Mouse (Mus musculus): ENCODE results near the gene Slc38a2. TPM values are rescaled to one million over a fixed set of nuclear protein-coding genes. Genes with fewer than 3 reads are reported as not detected.

Slc38a2 gene
- total and polyA plus RNA-seq, 2 experiments from 2014 or later = 79.4 to 90.9 TPM

DNA sequence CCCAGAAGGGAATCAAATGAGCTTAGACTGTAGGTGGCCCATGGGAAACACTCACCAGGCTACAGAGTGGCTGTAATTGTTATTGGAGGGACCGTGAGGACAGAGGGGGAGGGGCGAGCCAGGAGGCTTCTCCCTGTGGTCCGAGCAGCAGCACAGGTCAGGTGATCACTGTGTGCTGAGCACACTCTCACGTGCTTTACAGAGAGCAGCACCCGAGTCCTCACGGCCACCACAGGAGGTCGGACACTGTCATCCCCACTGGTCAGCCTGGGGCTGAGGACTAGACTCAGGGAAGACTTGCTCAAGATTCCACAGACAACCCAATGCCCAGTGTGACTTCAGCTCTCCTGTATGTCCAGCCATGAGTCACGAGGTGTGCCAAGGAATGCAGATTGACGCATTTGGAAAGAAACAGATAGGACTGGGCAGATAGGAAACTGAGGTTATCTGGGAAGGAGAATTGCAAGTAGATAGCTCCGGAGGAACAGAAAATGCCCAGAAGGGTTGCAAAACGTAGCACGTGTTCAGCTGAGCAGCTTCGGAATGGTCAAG lies 38.9 kb downstream of the Slc38a2 start:
- no peak for DNase-seq (ENCODE audit: low spot score)
- no peak for TF ChIP-seq CTCF (IDR thresholded peaks at IDR 0.05)
- Histone ChIP-seq H3K9ac (replicated peaks; ENCODE audit: low read length, poor library complexity, severe bottlenecking) (no peak overlapping the region), H3K9me3 (ENCODE audit: low read length) (no peaks in the 10 kb centered on the region), H3K27me3 (ENCODE audit: insufficient read depth, low read length) (no peaks in the 10 kb centered on the region), H3K4me2 (ENCODE audit: low read depth, low read length, poor library complexity, severe bottlenecking) (no peak overlapping the region), H3K27ac (ENCODE audit: low read depth, low read length) (no peak overlapping the region), H3K4me3 (ENCODE audit: low read depth, low read length) (no peak overlapping the region), H3K36me3 (ENCODE audit: insufficient read depth, low read length) (no peaks in the 10 kb centered on the region), H3K4me1 (ENCODE audit: insufficient read depth, low read length) (no peaks in the 10 kb centered on the region)
- ATAC-seq (ENCODE audit: low FRiP score) = no peak
- WGBS = 64% methylated on average over 13 of the region's 13 CpGs

GRCm38 (mm10) chr15:96658275-96658602 lies 41.3 kb downstream of the Slc38a2 start:
- 56% methylated on average over 14 of the region's 14 CpGs for WGBS
- no peaks in the 10 kb centered on the region for H3K36me3 ChIP-seq (ENCODE audit: insufficient read depth, low read length)
- H3K4me3 ChIP-seq (ENCODE audit: low read depth, low read length) = no peak overlapping the region
- H3K4me1 ChIP-seq (ENCODE audit: insufficient read depth, low read length) = no peaks in the 10 kb centered on the region
- H3K27ac ChIP-seq (ENCODE audit: low read depth, low read length) = no peak overlapping the region
- no peak for ATAC-seq (ENCODE audit: low FRiP score)
- H3K9ac ChIP-seq (replicated peaks; ENCODE audit: low read length, poor library complexity, severe bottlenecking) = no peak overlapping the region
- no peak for DNase-seq (ENCODE audit: low spot score)
- TF ChIP-seq CTCF (IDR thresholded peaks at IDR 0.05) = no peak
- H3K4me2 ChIP-seq (ENCODE audit: low read depth, low read length, poor library complexity, severe bottlenecking) = no peak overlapping the region
- no peaks in the 10 kb centered on the region for H3K9me3 ChIP-seq (ENCODE audit: low read length)
- no peaks in the 10 kb centered on the region for H3K27me3 ChIP-seq (ENCODE audit: insufficient read depth, low read length)

GRCm38 (mm10) chr15:96657576-96658274 lies 41.8 kb downstream of the Slc38a2 start:
- 63% methylated on average over 17 of the region's 17 CpGs for WGBS
- H3K27ac ChIP-seq (ENCODE audit: low read depth, low read length) = no peak overlapping the region
- no peak for TF ChIP-seq CTCF (IDR thresholded peaks at IDR 0.05)
- H3K4me1 ChIP-seq (ENCODE audit: insufficient read depth, low read length) = no peaks in the 10 kb centered on the region
- H3K4me2 ChIP-seq (ENCODE audit: low read depth, low read length, poor library complexity, severe bottlenecking) = no peak overlapping the region
- no peak overlapping the region for H3K9ac ChIP-seq (replicated peaks; ENCODE audit: low read length, poor library complexity, severe bottlenecking)
- H3K27me3 ChIP-seq (ENCODE audit: insufficient read depth, low read length) = no peaks in the 10 kb centered on the region
- no peak overlapping the region for H3K4me3 ChIP-seq (ENCODE audit: low read depth, low read length)
- ATAC-seq (ENCODE audit: low FRiP score) (no peak), DNase-seq (ENCODE audit: low spot score) (no peak)
- H3K36me3 ChIP-seq (ENCODE audit: insufficient read depth, low read length) = no peaks in the 10 kb centered on the region
- no peaks in the 10 kb centered on the region for H3K9me3 ChIP-seq (ENCODE audit: low read length)

- 92% methylated on average over 14 of the region's 14 CpGs for WGBS
- ATAC-seq (ENCODE audit: low FRiP score) = no peak
- Histone ChIP-seq H3K4me2 (ENCODE audit: low read depth, low read length, poor library complexity, severe bottlenecking) (no peak overlapping the region), H3K27ac (ENCODE audit: low read depth, low read length) (no peak overlapping the region), H3K4me3 (ENCODE audit: low read depth, low read length) (no peak overlapping the region), H3K4me1 (ENCODE audit: insufficient read depth, low read length) (no peaks in the 10 kb centered on the region), H3K9ac (replicated peaks; ENCODE audit: low read length, poor library complexity, severe bottlenecking) (no peak overlapping the region), H3K27me3 (ENCODE audit: insufficient read depth, low read length) (no peaks in the 10 kb centered on the region), H3K9me3 (ENCODE audit: low read length) (no peaks in the 10 kb centered on the region), H3K36me3 (ENCODE audit: insufficient read depth, low read length) (no peaks in the 10 kb centered on the region)
- TF ChIP-seq CTCF (IDR thresholded peaks at IDR 0.05) = no peak
- no peak for DNase-seq (ENCODE audit: low spot score)
Measured at GRCm38 (mm10) chr15:96655514-96655913, 44.0 kb downstream of the Slc38a2 start.

GRCm38 (mm10) chr15:96654714-96655113 lies 44.8 kb downstream of the Slc38a2 start:
- ATAC-seq (ENCODE audit: low FRiP score) (no peak), DNase-seq (ENCODE audit: low spot score) (no peak)
- Histone ChIP-seq H3K9me3 (ENCODE audit: low read length) (no peaks in the 10 kb centered on the region), H3K9ac (replicated peaks; ENCODE audit: low read length, poor library complexity, severe bottlenecking) (no peak overlapping the region), H3K27ac (ENCODE audit: low read depth, low read length) (no peak overlapping the region), H3K4me1 (ENCODE audit: insufficient read depth, low read length) (no peaks in the 10 kb centered on the region), H3K4me2 (ENCODE audit: low read depth, low read length, poor library complexity, severe bottlenecking) (no peak overlapping the region), H3K4me3 (ENCODE audit: low read depth, low read length) (no peak overlapping the region), H3K27me3 (ENCODE audit: insufficient read depth, low read length) (no peaks in the 10 kb centered on the region), H3K36me3 (ENCODE audit: insufficient read depth, low read length) (no peaks in the 10 kb centered on the region)
- WGBS = 88% methylated on average over 8 of the region's 8 CpGs
- TF ChIP-seq CTCF (IDR thresholded peaks at IDR 0.05) = no peak

DNA sequence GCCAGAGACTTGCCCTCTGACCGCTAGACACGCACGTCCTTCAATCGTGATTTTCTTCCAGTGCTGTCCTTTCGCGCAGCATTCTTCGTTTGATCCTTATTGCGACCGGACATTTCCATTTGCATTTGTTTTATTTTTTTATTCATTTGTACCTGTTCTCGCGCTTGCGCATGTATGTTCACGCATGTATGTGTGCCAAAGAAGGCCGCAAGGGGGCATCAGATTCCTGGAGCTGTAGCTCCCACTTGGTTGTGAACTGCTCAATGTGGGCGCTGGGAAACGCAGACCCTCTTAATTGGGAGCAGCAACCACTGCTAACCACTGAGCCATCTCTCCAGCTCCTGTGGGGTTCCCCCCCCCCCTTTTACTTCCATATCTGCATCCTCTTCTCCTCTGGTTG lies 46.5 kb downstream of the Slc38a2 start:
- WGBS = 93% methylated on average over 16 of the region's 16 CpGs
- no peak overlapping the region for H3K4me3 ChIP-seq (ENCODE audit: low read depth, low read length)
- no peaks in the 10 kb centered on the region for H3K36me3 ChIP-seq (ENCODE audit: insufficient read depth, low read length)
- ATAC-seq (ENCODE audit: low FRiP score) = no peak
- H3K4me1 ChIP-seq (ENCODE audit: insufficient read depth, low read length) = no peaks in the 10 kb centered on the region
- H3K27me3 ChIP-seq (ENCODE audit: insufficient read depth, low read length) = no peaks in the 10 kb centered on the region
- no peak for DNase-seq (ENCODE audit: low spot score)
- no peak overlapping the region for H3K9ac ChIP-seq (replicated peaks; ENCODE audit: low read length, poor library complexity, severe bottlenecking)
- no peaks in the 10 kb centered on the region for H3K9me3 ChIP-seq (ENCODE audit: low read length)
- no peak overlapping the region for H3K27ac ChIP-seq (ENCODE audit: low read depth, low read length)
- no peak for TF ChIP-seq CTCF (IDR thresholded peaks at IDR 0.05)
- H3K4me2 ChIP-seq (ENCODE audit: low read depth, low read length, poor library complexity, severe bottlenecking) = no peak overlapping the region
